Mouse (Mus musculus): ENCODE measurements around the gene Tmem160. TPM values are rescaled to one million over a fixed set of nuclear protein-coding genes. Genes with fewer than 3 reads are reported as not detected.

Gene Tmem160
- polyA plus RNA-seq, 1 experiment from 2014 or later = 59.6 TPM

DNA sequence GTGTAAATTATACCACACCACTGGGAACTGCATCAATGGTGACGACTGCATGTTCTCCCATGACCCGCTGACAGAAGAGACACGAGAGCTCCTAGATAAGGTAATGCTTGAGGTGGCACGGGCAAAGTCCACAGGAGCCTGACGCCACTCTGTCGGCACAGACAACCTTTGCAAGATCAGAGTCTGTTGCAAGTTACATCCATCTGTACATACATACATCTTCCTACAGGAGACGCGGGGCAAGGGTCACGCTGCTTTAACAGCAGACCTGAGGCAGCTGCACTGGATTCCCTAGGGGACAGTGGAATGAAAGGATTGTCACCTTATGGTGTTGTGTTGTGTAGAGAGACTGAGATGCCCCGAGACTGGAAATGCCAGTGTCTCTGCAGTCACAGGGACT lies 26.9 kb upstream of the Tmem160 start:
- H3K36me3 ChIP-seq (ENCODE audit: control insufficient read depth, insufficient read depth, low read length) = peaks cover 53% of the 10 kb centered on the region
- ATAC-seq (ENCODE audit: insufficient read depth, low FRiP score, low TSS enrichment) = no peak

GRCm38 (mm10) chr7:16426129-16426729 lies 26.4 kb upstream of the Tmem160 start:
- WGBS = 68% methylated on average over 4 of the region's 4 CpGs

More for the DNA sequence above, 26.9 kb upstream of the Tmem160 start:
- Histone ChIP-seq H3K9me3 (ENCODE audit: control insufficient read depth, low read length) (no peaks in the 10 kb centered on the region), H3K27ac (ENCODE audit: low read depth, low read length) (no peak overlapping the region), H3K4me3 (ENCODE audit: low read depth, low read length) (no peak overlapping the region), H3K4me2 (ENCODE audit: low read depth) (no peak overlapping the region), H3K9ac (ENCODE audit: low read length) (no peak overlapping the region), H3K27me3 (ENCODE audit: control insufficient read depth, insufficient read depth, low read length) (no peaks in the 10 kb centered on the region), H3K4me1 (ENCODE audit: control insufficient read depth, insufficient read depth, low read length) (no peaks in the 10 kb centered on the region)
- no peak for DNase-seq (ENCODE audit: low spot score)
- WGBS = 86% methylated on average over 10 of the region's 10 CpGs

DNA sequence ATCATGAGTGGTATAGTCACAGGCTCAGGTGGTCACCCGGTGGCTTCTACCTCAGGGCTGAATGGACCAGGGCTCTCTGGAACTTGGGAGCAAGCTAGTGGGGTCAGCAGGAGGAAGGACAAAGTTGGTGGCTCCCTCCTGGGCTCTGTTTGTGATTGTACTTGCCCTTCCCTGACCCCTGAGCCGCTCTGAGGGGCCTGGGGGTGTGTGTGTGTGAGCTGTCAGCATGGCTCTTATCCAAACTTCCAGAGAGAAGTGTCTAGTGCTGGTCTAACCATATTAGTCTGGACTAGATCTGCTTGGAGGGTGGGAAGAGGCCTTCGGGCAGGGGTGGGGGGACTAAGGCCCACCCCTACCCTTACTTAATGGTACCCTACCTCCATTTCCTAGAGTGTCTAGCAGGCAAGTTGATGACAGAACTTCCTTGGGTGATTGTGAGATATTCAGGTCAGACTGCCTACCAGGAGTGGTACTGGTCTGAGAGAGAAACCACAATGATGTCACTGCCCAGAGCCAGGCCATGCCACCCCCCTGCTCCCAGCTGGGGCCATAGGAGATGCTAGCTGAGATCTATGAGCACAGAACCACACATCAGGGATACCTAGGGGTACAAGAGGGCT lies 19.1 kb upstream of the Tmem160 start:
- 86% methylated on average over 3 of the region's 3 CpGs for WGBS
- Histone ChIP-seq H3K4me2 (ENCODE audit: low read depth) (no peak overlapping the region), H3K27ac (ENCODE audit: low read depth, low read length) (no peak overlapping the region), H3K9ac (ENCODE audit: low read length) (no peak overlapping the region), H3K27me3 (ENCODE audit: control insufficient read depth, insufficient read depth, low read length) (no peaks in the 10 kb centered on the region), H3K4me1 (ENCODE audit: control insufficient read depth, insufficient read depth, low read length) (no peaks in the 10 kb centered on the region), H3K9me3 (ENCODE audit: control insufficient read depth, low read length) (no peaks in the 10 kb centered on the region), H3K36me3 (ENCODE audit: control insufficient read depth, insufficient read depth, low read length) (peaks cover 55% of the 10 kb centered on the region), H3K4me3 (ENCODE audit: low read depth, low read length) (no peak overlapping the region)
- no peak for ATAC-seq (ENCODE audit: insufficient read depth, low FRiP score, low TSS enrichment)
- DNase-seq (ENCODE audit: low spot score) = no peak

More at GRCm38 (mm10) chr7:16426129-16426729, 26.4 kb upstream of the Tmem160 start:
- Histone ChIP-seq H3K4me3 (ENCODE audit: low read depth, low read length) (no peak overlapping the region), H3K4me2 (ENCODE audit: low read depth) (no peak overlapping the region), H3K27ac (ENCODE audit: low read depth, low read length) (no peak overlapping the region), H3K27me3 (ENCODE audit: control insufficient read depth, insufficient read depth, low read length) (no peaks in the 10 kb centered on the region), H3K4me1 (ENCODE audit: control insufficient read depth, insufficient read depth, low read length) (no peaks in the 10 kb centered on the region), H3K36me3 (ENCODE audit: control insufficient read depth, insufficient read depth, low read length) (peaks cover 52% of the 10 kb centered on the region), H3K9me3 (ENCODE audit: control insufficient read depth, low read length) (no peaks in the 10 kb centered on the region), H3K9ac (ENCODE audit: low read length) (no peak overlapping the region)
- DNase-seq (ENCODE audit: low spot score) = peak; percentile 65
- peak; percentile 68 for ATAC-seq (ENCODE audit: insufficient read depth, low FRiP score, low TSS enrichment)

DNA sequence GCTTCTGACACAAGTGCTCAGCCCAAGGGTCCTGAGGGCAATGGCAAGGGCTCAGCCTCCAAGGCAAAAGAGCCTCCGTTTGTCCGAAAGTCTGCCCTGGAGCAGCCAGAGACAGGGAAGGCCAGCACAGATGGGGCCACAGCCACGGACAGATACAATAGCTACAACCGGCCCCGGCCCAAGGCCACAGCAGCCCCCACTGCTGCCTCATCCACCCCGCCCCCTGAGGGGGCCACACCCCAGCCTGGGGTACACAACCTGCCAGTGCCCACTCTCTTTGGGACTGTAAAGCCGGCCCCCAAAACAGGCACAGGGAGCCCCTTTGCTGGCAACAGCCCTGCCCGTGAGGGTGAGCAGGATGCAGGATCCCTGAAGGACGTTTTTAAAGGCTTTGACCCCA lies 17.5 kb upstream of the Tmem160 start:
- no peak for ATAC-seq (ENCODE audit: insufficient read depth, low FRiP score, low TSS enrichment)
- Histone ChIP-seq H3K9ac (ENCODE audit: low read length) (no peak overlapping the region), H3K27me3 (ENCODE audit: control insufficient read depth, insufficient read depth, low read length) (no peaks in the 10 kb centered on the region), H3K27ac (ENCODE audit: low read depth, low read length) (no peak overlapping the region), H3K4me3 (ENCODE audit: low read depth, low read length) (no peak overlapping the region), H3K4me1 (ENCODE audit: control insufficient read depth, insufficient read depth, low read length) (no peaks in the 10 kb centered on the region), H3K36me3 (ENCODE audit: control insufficient read depth, insufficient read depth, low read length) (peaks cover 39% of the 10 kb centered on the region), H3K9me3 (ENCODE audit: control insufficient read depth, low read length) (no peaks in the 10 kb centered on the region), H3K4me2 (ENCODE audit: low read depth) (no peak overlapping the region)
- no peak for DNase-seq (ENCODE audit: low spot score)
- WGBS = 82% methylated on average over 9 of the region's 9 CpGs

GRCm38 (mm10) chr7:16441241-16441640 lies 11.3 kb upstream of the Tmem160 start:
- Histone ChIP-seq H3K27ac (ENCODE audit: low read depth, low read length) (no peak overlapping the region), H3K4me1 (ENCODE audit: control insufficient read depth, insufficient read depth, low read length) (no peaks in the 10 kb centered on the region), H3K36me3 (ENCODE audit: control insufficient read depth, insufficient read depth, low read length) (no peaks in the 10 kb centered on the region; the same call in 1 of the 2 replicates), H3K9me3 (ENCODE audit: control insufficient read depth, low read length) (no peaks in the 10 kb centered on the region), H3K4me3 (ENCODE audit: low read depth, low read length) (no peak overlapping the region), H3K27me3 (ENCODE audit: control insufficient read depth, insufficient read depth, low read length) (no peaks in the 10 kb centered on the region), H3K9ac (ENCODE audit: low read length) (no peak overlapping the region), H3K4me2 (ENCODE audit: low read depth) (no peak overlapping the region)
- DNase-seq (ENCODE audit: low spot score) = no peak
- no peak for ATAC-seq (ENCODE audit: insufficient read depth, low FRiP score, low TSS enrichment)

DNA sequence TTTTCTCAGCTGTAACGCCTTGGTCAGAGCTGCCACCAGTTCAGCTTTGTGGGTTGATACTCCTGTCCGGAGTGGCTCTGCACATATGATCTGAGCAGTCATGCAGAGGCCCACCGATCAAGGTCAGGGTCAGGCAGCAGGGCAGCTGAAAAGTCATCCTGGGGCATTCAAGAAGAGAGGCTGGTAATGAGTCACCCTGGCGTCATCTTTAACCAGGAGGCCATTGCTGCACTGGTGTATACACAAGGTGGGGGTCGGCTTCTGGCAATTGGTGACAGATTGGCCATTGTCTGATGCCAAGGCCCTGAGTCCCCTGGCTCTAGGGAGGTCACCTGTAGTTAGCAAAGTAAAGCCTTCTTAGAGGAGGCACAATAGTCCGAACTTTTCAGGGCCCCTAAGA lies 923 bp upstream of the Tmem160 start:
- 87% methylated on average over 6 of the region's 6 CpGs for WGBS
- peaks cover 2% of the 10 kb centered on the region; the same call in 1 of the 2 replicates for H3K36me3 ChIP-seq (ENCODE audit: control insufficient read depth, insufficient read depth, low read length)
- H3K27ac ChIP-seq (ENCODE audit: low read depth, low read length) = no peak overlapping the region
- no peaks in the 10 kb centered on the region for H3K27me3 ChIP-seq (ENCODE audit: control insufficient read depth, insufficient read depth, low read length)
- H3K9ac ChIP-seq (ENCODE audit: low read length) = no peak overlapping the region
- ATAC-seq (ENCODE audit: insufficient read depth, low FRiP score, low TSS enrichment) = no peak
- no peak for DNase-seq (ENCODE audit: low spot score)
- H3K4me3 ChIP-seq (ENCODE audit: low read depth, low read length) = no peak overlapping the region
- H3K9me3 ChIP-seq (ENCODE audit: control insufficient read depth, low read length) = no peaks in the 10 kb centered on the region
- H3K4me2 ChIP-seq (ENCODE audit: low read depth) = no peak overlapping the region
- no peaks in the 10 kb centered on the region for H3K4me1 ChIP-seq (ENCODE audit: control insufficient read depth, insufficient read depth, low read length)

DNA sequence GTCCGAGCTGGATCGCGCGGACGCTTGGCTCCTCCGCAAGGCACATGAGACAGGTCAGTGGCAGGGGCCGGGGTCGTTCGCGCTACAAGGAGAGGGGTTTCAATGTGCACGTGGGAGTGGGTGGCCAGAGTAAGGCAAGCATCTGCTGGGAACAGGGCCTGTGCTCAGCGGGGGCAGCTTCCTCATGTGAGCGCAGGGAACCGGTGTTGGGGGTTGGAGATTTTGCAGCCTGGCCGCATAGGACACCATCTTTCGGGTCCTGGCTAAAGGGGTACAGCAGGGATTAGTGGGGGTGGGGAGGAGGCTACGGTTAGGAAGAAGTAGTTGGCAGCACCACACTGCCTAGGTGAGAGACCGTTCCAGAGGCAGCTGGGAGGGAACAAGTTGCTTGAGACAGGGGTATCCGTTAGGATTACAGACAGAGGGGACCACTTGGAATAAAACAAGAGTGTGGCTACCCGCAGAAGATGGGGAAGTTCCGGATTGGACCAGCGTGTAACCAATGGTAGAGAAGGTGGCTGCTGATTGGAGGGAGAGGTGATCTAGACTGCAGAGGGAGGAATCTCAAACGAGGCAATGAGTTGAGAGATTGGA lies 636 bp downstream of the Tmem160 start:
- H3K9me3 ChIP-seq (ENCODE audit: control insufficient read depth, low read length) = no peaks in the 10 kb centered on the region
- 0 out of 2 replicates have a peak overlapping the region, but pooled peaks have one; percentile 27 for H3K27ac ChIP-seq (ENCODE audit: low read depth, low read length)
- no peaks in the 10 kb centered on the region for H3K4me1 ChIP-seq (ENCODE audit: control insufficient read depth, insufficient read depth, low read length)
- peaks cover 2% of the 10 kb centered on the region; the same call in 1 of the 2 replicates for H3K36me3 ChIP-seq (ENCODE audit: control insufficient read depth, insufficient read depth, low read length)
- DNase-seq (ENCODE audit: low spot score) (peak; percentile 75), ATAC-seq (ENCODE audit: insufficient read depth, low FRiP score, low TSS enrichment) (peak; percentile 82)
- 0% methylated on average over 23 of the region's 23 CpGs for WGBS
- H3K9ac ChIP-seq (ENCODE audit: low read length) = peak overlapping the region; percentile 75
- peak overlapping the region; percentile 76 for H3K4me3 ChIP-seq (ENCODE audit: low read depth, low read length)
- no peaks in the 10 kb centered on the region for H3K27me3 ChIP-seq (ENCODE audit: control insufficient read depth, insufficient read depth, low read length)
- peak overlapping the region; percentile 94 for H3K4me2 ChIP-seq (ENCODE audit: low read depth)

- no peaks in the 10 kb centered on the region for H3K27me3 ChIP-seq (ENCODE audit: control insufficient read depth, insufficient read depth, low read length)
- H3K4me1 ChIP-seq (ENCODE audit: control insufficient read depth, insufficient read depth, low read length) = no peaks in the 10 kb centered on the region
- peaks cover 2% of the 10 kb centered on the region; the same call in 1 of the 2 replicates for H3K36me3 ChIP-seq (ENCODE audit: control insufficient read depth, insufficient read depth, low read length)
- ATAC-seq (ENCODE audit: insufficient read depth, low FRiP score, low TSS enrichment) = no peak
- H3K4me3 ChIP-seq (ENCODE audit: low read depth, low read length) = no peak overlapping the region
- H3K27ac ChIP-seq (ENCODE audit: low read depth, low read length) = no peak overlapping the region
- H3K9me3 ChIP-seq (ENCODE audit: control insufficient read depth, low read length) = no peaks in the 10 kb centered on the region
- 92% methylated on average over 14 of the region's 14 CpGs for WGBS
- H3K9ac ChIP-seq (ENCODE audit: low read length) = no peak overlapping the region
- H3K4me2 ChIP-seq (ENCODE audit: low read depth) = no peak overlapping the region
- DNase-seq (ENCODE audit: low spot score) = no peak
These were observed 2.4 kb downstream of the Tmem160 start for GRCm38 (mm10) chr7:16455016-16455415.

GRCm38 (mm10) chr7:16456289-16456688 lies 3.7 kb downstream of the Tmem160 start:
- Histone ChIP-seq H3K4me2 (ENCODE audit: low read depth) (no peak overlapping the region), H3K9ac (ENCODE audit: low read length) (no peak overlapping the region), H3K4me3 (ENCODE audit: low read depth, low read length) (no peak overlapping the region), H3K36me3 (ENCODE audit: control insufficient read depth, insufficient read depth, low read length) (peaks cover 2% of the 10 kb centered on the region; the same call in 1 of the 2 replicates), H3K9me3 (ENCODE audit: control insufficient read depth, low read length) (no peaks in the 10 kb centered on the region), H3K27me3 (ENCODE audit: control insufficient read depth, insufficient read depth, low read length) (no peaks in the 10 kb centered on the region), H3K4me1 (ENCODE audit: control insufficient read depth, insufficient read depth, low read length) (no peaks in the 10 kb centered on the region), H3K27ac (ENCODE audit: low read depth, low read length) (no peak overlapping the region)
- WGBS = 82% methylated on average over 5 of the region's 5 CpGs
- DNase-seq (ENCODE audit: low spot score) (no peak), ATAC-seq (ENCODE audit: insufficient read depth, low FRiP score, low TSS enrichment) (no peak)
